Mouse (Mus musculus): ENCODE data around the gene Ssu72. TPM values are rescaled to one million over a fixed set of nuclear protein-coding genes. Genes with fewer than 3 reads are reported as not detected.

Ssu72 gene
- total and polyA plus RNA-seq, 3 experiments, result 43.6 to 51.7 (median 51.6) TPM

DNA sequence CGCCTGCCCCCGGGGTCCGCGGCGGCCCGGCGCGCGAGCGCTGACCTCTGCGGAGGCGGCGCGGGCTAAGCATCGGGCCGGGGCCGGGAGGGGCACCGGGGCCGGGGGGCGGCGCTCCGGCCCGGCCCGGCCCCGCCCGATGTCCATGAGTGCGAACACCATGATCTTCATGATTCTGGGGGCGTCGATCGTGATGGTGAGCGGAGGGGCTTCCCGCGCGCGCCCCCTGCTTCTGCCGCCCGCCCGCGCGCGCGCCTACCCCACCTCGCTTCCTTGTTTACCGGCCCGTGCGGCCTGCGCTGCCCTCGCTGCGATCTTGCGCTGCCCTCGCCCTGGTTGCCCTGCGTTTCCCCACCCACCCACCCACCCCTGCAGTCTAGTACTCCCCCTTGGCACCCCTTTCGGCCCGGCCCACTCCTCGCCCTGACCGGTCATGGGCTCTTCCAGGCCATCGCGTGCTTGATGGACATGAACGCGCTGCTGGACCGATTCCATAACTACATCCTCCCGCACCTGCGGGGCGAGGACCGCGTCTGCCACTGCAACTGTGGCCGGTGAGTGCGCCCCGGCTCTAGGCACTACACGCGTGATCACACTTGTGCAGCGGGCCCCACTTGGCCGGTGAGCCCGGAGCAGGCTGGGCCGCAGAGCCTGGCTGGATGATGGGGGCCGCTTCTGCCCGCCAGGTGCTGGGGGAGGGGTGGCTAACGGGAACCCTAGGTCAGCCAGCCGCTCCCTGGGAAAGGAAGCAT, 30.5 kb downstream of the Ssu72 start:
- H3K9ac ChIP-seq (ENCODE audit: low read depth, low read length), result peak overlapping the region; percentile 45
- H3K4me3 ChIP-seq, result peak overlapping the region; percentile 73
- TF ChIP-seq POLR2A (IDR thresholded peaks at IDR 0.05; ENCODE audit: insufficient read depth, low read depth, low read length) (no peak), CTCF (IDR thresholded peaks at IDR 0.05) (no peak)
- DNase-seq, result peak in 1 of 2 experiments; percentile 60
- no peaks in the 10 kb centered on the region for H3K4me1 ChIP-seq (ENCODE audit: control insufficient read depth, insufficient read depth, low read length)
- 2% methylated on average over 77 of the region's 79 CpGs for WGBS
- H3K79me2 ChIP-seq (replicated peaks; ENCODE audit: control insufficient read depth, insufficient read depth, low read length), result no peaks in the 10 kb centered on the region
- peak overlapping the region; percentile 92 for H3K27ac ChIP-seq
- intact Hi-C loops (cut with DNase I), result no loop called here
- H3K27me3 ChIP-seq (ENCODE audit: control insufficient read depth, insufficient read depth, low read length), result no peaks in the 10 kb centered on the region
- H3K36me3 ChIP-seq (ENCODE audit: control insufficient read depth, insufficient read depth, low read length), result no peaks in the 10 kb centered on the region

- TF ChIP-seq CTCF (IDR thresholded peaks at IDR 0.05), result no peak
- no peak for TF ChIP-seq POLR2A (IDR thresholded peaks at IDR 0.05; ENCODE audit: insufficient read depth, low read depth, low read length)
- TF ChIP-seq EP300 (IDR thresholded peaks at IDR 0.05; ENCODE audit: insufficient read depth, low read depth, low read length), result no peak
- no peaks in the 10 kb centered on the region for H3K36me3 ChIP-seq (ENCODE audit: control insufficient read depth, insufficient read depth, low read length)
- H3K79me2 ChIP-seq (replicated peaks; ENCODE audit: control insufficient read depth, insufficient read depth, low read length), result no peaks in the 10 kb centered on the region
- intact Hi-C loops (cut with DNase I), result loop anchor here (2.0 kb wide), 1 partner anchor 25 kb away; the partner anchor contains the start of gene Atad3a
- peak overlapping the region; percentile 92 for H3K27ac ChIP-seq
- H3K4me3 ChIP-seq, result peak overlapping the region; percentile 73
- H3K9ac ChIP-seq (ENCODE audit: low read depth, low read length), result peak overlapping the region; percentile 45; the same call in 1 of the 2 replicates
- no peaks in the 10 kb centered on the region for H3K4me1 ChIP-seq (ENCODE audit: control insufficient read depth, insufficient read depth, low read length)
- no peaks in the 10 kb centered on the region for H3K27me3 ChIP-seq (ENCODE audit: control insufficient read depth, insufficient read depth, low read length)
- WGBS, result 70% methylated on average over 5 of the region's 5 CpGs
- no peak for DNase-seq
Observed at GRCm38 (mm10) chr4:155735788-155736187, 31.2 kb downstream of the Ssu72 start.

GRCm38 (mm10) chr4:155736421-155736820, 31.8 kb downstream of the Ssu72 start:
- no peaks in the 10 kb centered on the region for H3K79me2 ChIP-seq (replicated peaks; ENCODE audit: control insufficient read depth, insufficient read depth, low read length)
- TF ChIP-seq POLR2A (IDR thresholded peaks at IDR 0.05; ENCODE audit: insufficient read depth, low read depth, low read length), result no peak
- no peak for TF ChIP-seq CTCF (IDR thresholded peaks at IDR 0.05)
- no peak for TF ChIP-seq EP300 (IDR thresholded peaks at IDR 0.05; ENCODE audit: insufficient read depth, low read depth, low read length)
- intact Hi-C loops (cut with DNase I), result loop anchor here (2.0 kb wide), 1 partner anchor 24 kb away; the partner anchor contains the start of gene Atad3a
- no peaks in the 10 kb centered on the region for H3K36me3 ChIP-seq (ENCODE audit: control insufficient read depth, insufficient read depth, low read length)
- no peak for DNase-seq
- no peaks in the 10 kb centered on the region for H3K4me1 ChIP-seq (ENCODE audit: control insufficient read depth, insufficient read depth, low read length)
- H3K27me3 ChIP-seq (ENCODE audit: control insufficient read depth, insufficient read depth, low read length), result no peaks in the 10 kb centered on the region
- no peak overlapping the region for H3K9ac ChIP-seq (ENCODE audit: low read depth, low read length)
- no peak overlapping the region for H3K27ac ChIP-seq
- H3K4me3 ChIP-seq, result no peak overlapping the region
- 93% methylated on average over 5 of the region's 5 CpGs for WGBS

GRCm38 (mm10) chr4:155738262-155738661, 33.7 kb downstream of the Ssu72 start:
- 49% methylated on average over 8 of the region's 8 CpGs for WGBS
- H3K79me2 ChIP-seq (replicated peaks; ENCODE audit: control insufficient read depth, insufficient read depth, low read length), result no peaks in the 10 kb centered on the region
- H3K27me3 ChIP-seq (ENCODE audit: control insufficient read depth, insufficient read depth, low read length), result no peaks in the 10 kb centered on the region
- H3K4me1 ChIP-seq (ENCODE audit: control insufficient read depth, insufficient read depth, low read length), result no peaks in the 10 kb centered on the region
- DNase-seq, result no peak
- no peak overlapping the region for H3K9ac ChIP-seq (ENCODE audit: low read depth, low read length)
- no peak overlapping the region for H3K4me3 ChIP-seq
- no peaks in the 10 kb centered on the region for H3K36me3 ChIP-seq (ENCODE audit: control insufficient read depth, insufficient read depth, low read length)
- H3K27ac ChIP-seq, result no peak overlapping the region
- intact Hi-C loops (cut with DNase I), result no loop called here
- no peak for TF ChIP-seq CTCF (IDR thresholded peaks at IDR 0.05)
- TF ChIP-seq POLR2A (IDR thresholded peaks at IDR 0.05; ENCODE audit: insufficient read depth, low read depth, low read length), result no peak
- no peak for TF ChIP-seq EP300 (IDR thresholded peaks at IDR 0.05; ENCODE audit: insufficient read depth, low read depth, low read length)

GRCm38 (mm10) chr4:155739152-155739551, 34.6 kb downstream of the Ssu72 start:
- Histone ChIP-seq H3K27me3 (ENCODE audit: control insufficient read depth, insufficient read depth, low read length) (no peaks in the 10 kb centered on the region), H3K4me1 (ENCODE audit: control insufficient read depth, insufficient read depth, low read length) (no peaks in the 10 kb centered on the region), H3K4me3 (no peak overlapping the region), H3K27ac (no peak overlapping the region), H3K9ac (ENCODE audit: low read depth, low read length) (no peak overlapping the region), H3K79me2 (replicated peaks; ENCODE audit: control insufficient read depth, insufficient read depth, low read length) (no peaks in the 10 kb centered on the region), H3K36me3 (ENCODE audit: control insufficient read depth, insufficient read depth, low read length) (no peaks in the 10 kb centered on the region)
- intact Hi-C loops (cut with DNase I), result no loop called here
- WGBS, result 86% methylated on average over 6 of the region's 6 CpGs
- TF ChIP-seq CTCF (IDR thresholded peaks at IDR 0.05) (no peak), EP300 (IDR thresholded peaks at IDR 0.05; ENCODE audit: insufficient read depth, low read depth, low read length) (no peak), POLR2A (IDR thresholded peaks at IDR 0.05; ENCODE audit: insufficient read depth, low read depth, low read length) (no peak)
- DNase-seq, result no peak

Measured in heart, adult 2 months (tissue).